Mouse (Mus musculus) retina, postnatal 1 day (tissue): ENCODE measurements around the gene Smc4.

ENCODE experiments used
- DNase-seq: peaks from one replicate; pipeline ENCODE4 v3.0.0-alpha.2; 2012

Smc4 gene

GRCm38 (mm10) chr3:69004437-69005337, at the start of gene Smc4, which contains the start of gene Ift80:
Gene Smc4, plus strand, starts transcription at chr3:69004738.
Gene Ift80, minus strand, starts transcription at chr3:69004570.
- DNase-seq, result peak; percentile 99

GRCm38 (mm10) chr3:68956454-68956853, 48.1 kb upstream of the Smc4 start:
- DNase-seq, result no peak

GRCm38 (mm10) chr3:68957413-68957812, 47.1 kb upstream of the Smc4 start:
- no peak for DNase-seq

- DNase-seq, result peak; percentile 34
These were observed 39.9 kb upstream of the Smc4 start for GRCm38 (mm10) chr3:68964682-68965081.

GRCm38 (mm10) chr3:68966527-68967285, 37.8 kb upstream of the Smc4 start:
- DNase-seq, result no peak

DNA sequence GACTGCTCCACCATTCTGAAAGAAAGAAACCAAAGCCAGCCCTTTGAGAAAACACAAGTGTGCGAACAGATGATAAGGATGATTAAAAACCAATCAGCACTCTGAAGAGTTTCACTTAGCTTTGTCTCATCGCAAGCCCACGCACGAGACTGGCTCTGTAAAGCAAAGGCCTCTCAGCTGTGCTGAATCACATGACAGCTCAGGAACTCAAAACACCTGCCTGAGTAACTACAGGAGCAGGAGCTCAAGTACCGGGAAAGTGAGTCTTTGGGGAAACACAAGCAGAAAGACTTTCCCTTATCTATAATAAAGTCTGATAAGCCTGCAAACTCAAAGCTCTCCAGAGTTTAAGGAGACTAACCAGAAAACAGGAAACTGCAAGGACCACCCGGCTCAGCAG, 37.1 kb upstream of the Smc4 start:
- no peak for DNase-seq

DNA sequence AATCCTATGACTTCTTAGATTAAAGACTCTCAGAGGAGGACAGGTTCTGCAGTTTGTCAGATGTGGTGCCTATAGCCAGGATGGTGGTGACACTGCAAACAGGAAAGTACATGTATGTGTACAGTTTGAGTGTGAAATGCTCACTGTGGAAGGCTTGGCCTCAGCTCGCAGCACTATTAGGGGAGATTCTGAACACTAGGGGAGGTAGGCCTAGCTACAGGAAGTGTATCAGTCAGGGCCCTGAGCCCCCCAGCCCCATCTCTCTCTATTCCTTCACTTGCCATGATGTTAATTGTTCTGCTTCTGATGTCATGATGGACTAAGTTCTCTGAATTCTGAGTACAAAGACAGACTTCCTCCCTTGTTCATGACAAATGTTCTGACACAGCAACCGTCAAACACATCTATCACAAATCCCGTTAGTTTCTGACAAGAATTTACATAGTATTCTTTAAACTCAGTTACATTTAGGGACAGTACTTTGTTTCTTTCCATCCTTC, 35.4 kb upstream of the Smc4 start:
- DNase-seq, result no peak

- DNase-seq, result no peak
These were observed 31.0 kb upstream of the Smc4 start for GRCm38 (mm10) chr3:68973574-68973973.

- DNase-seq, result peak; percentile 41
These were observed 29.7 kb upstream of the Smc4 start for GRCm38 (mm10) chr3:68974639-68975532.

DNA sequence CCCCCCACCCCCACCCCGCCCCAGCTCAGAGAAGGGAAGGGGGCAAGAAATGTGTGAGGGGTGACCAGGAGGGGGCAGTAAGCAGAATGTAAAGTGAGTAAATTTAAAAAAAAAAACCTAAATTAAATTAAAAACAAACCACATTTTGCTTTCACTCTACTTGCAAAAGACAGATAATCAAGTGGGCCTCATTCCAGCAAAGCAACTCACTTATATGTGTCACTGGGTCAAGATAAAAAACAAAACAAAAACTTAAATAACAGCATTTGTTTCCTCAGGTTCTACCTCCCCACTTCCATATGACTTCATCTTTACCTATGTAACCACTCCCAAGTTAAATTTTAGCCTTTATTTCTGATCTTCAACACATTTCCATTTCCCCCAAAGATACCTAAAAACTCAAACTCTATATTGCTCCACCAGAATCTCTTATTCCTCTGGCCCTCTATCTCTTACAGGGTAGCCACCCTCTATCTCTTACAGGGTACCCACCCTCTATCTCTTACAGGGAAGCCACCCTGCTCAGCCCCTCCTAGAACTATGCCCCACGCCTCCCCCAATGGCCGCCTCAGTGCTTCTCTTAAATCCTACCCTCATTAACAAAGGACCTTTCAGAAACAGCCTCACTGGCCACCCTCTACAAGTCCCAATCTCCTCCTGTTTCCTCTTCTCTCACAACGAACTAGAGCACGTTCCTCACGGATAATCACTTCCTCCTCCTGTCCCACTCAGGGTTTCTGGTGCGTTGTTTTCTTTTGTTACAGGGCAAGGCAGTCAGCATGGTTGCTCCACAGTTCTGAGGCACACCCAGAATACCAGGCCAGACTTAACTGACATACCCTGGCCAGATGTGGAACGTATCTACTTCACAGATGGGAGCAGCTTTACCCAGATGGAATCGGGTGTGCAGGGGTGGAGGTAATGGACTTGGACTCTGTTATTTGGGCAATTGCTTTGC, 28.7 kb upstream of the Smc4 start:
- peak; percentile 17 for DNase-seq

DNA sequence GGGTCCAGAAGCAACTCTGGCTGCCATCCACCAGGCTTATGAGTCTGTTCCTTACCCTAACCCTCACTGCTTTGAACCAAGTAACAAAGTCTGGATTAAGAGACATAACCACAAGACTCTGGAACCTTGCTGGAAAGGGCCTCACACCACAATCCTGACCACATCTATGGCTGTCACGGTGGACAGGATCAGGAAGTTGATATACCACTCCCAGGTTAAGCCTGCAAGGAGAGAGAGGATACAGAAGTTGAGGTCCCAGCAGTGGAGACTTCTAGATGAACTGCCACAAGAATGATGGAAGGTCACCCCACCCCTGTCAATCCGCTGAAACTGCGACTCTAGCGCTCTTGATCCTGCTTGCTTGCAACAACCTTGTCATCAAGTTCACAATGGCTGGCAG, 26.8 kb upstream of the Smc4 start:
- no peak for DNase-seq

GRCm38 (mm10) chr3:68979187-68979586, 25.4 kb upstream of the Smc4 start:
- DNase-seq, result no peak

DNA sequence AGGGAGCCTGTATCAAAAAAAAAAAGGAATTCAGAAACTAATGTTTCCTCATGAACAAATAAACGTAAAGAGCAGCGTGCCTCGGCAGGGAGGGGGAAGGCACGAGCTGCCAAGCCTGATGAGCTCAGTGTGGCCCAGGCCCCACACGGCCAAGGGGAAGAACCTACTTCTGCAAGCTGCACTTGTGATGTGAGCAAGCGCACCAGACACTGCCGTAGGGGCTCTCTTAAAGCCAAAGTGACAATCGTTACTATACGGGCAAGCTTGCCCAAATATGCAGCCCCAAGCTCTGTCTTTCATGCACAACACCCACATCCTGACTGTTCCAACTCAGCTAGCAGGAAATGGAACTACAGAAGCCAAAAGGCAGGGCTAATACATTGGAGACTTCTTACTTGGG, 23.6 kb upstream of the Smc4 start:
- DNase-seq, result no peak

- no peak for DNase-seq
These were observed 18.0 kb upstream of the Smc4 start for GRCm38 (mm10) chr3:68986550-68986949.

- DNase-seq, result no peak
These were observed 1.8 kb upstream of the Smc4 start for GRCm38 (mm10) chr3:69002781-69003180.

DNA sequence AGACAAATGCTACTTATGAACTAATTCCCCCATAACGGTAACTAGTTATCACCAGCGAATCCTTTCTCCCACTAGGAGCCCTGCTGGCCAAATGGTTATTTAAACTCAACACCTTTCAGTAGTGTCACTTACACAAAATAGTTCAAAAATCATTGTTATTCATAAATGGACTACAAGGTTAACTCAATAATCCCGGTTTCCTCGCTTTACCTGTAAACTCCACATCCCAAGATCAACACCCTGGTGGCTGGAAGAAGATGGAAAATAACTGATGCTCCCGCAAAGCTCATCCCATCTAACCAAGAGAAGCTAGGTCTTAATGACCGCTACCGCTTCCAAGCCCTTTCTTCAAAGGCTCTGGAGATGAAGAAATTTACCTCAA, 492 bp upstream of the Smc4 start:
- DNase-seq, result no peak

DNA sequence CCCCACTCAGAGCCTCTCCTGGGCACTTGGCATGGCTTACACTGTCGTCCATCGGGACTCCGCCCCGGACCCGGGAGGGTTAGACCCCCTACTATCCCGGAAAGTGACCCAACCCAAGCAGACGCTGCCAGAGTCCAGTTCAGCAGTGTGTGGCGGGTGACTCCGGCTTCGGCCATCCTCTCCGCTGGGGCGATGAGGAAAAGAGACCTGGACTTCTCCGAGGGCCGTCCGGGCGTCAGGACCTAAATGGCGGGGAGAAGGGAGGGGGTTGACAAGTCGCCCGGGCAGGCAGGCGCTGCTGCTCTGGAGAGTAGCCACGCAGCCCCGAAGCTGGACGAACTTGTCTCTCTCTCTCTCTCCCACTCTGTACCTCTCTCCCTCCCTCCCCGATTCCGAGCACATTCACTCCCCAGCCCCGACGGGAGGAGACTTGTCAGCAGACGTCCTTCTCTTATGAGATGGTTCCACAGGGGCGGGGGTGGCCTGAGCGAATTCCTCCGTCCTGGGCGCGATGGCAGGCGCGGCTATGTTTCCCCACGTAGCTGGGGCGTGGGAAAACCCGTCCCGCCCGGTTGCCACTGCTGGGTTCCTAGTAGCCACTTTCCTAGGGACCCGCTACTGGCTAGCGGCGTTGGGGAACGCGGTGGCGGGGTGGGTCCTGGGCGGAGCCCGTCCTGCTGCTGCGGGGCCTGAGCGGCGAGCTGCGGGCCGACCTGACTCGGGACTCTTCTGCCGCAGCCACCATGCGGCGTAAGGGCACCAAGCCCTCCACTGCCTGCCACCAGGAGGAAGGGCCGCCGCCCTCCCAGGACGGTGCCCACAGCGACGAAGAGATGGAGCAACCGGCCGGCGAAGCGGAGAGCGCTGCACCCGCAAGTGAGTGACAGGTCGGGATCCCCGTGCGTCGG, 1.1 kb downstream of the Smc4 start:
- DNase-seq, result peak; percentile 78

GRCm38 (mm10) chr3:69006246-69006760, 1.8 kb downstream of the Smc4 start:
- DNase-seq, result no peak

DNA sequence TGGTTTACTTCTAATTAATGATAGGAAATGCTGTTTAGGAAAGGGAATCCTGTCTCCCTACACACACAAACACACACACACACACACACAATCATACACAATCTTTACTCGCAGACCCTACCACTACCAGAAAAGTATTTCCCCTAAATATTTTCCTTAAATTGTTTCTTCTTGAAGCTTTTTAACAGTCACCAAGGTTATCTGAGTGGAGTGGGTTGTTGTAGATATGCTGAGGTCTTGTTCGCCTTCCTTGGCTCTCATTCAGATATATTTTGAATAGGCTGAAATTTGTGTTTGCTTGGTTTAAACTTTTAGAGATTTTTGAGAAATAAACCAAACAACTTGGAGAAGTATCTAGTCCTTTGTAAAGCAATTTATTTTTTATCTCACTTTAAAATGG, 4.3 kb downstream of the Smc4 start:
- no peak for DNase-seq

- no peak for DNase-seq
These were observed 12.6 kb downstream of the Smc4 start for GRCm38 (mm10) chr3:69017181-69017580.
